Mouse (Mus musculus) MEL-GATA-1-ER (cell line): ENCODE measurements around the gene Tomt.
"Not testable (repeated sequence)": the region's sequence is repeated elsewhere in the genome, so short reads cannot be mapped to it uniquely, and the experiment has no call there.

Experiments used
- DNase-seq: peaks from one replicate; pipeline ENCODE4 v3.0.0-alpha.2; 2012; ENCODE audit warnings: low read depth; ENCODE audit errors: extremely low read depth

The Tomt gene

GRCm38 (mm10) chr7:101906287-101906681 is at the start of gene Tomt:
Gene Tomt (minus strand): TSS chr7:101906359.
- DNase-seq = no peak

GRCm38 (mm10) chr7:101955862-101956261 is 49.7 kb upstream of the Tomt start:
- no peak for DNase-seq

DNA sequence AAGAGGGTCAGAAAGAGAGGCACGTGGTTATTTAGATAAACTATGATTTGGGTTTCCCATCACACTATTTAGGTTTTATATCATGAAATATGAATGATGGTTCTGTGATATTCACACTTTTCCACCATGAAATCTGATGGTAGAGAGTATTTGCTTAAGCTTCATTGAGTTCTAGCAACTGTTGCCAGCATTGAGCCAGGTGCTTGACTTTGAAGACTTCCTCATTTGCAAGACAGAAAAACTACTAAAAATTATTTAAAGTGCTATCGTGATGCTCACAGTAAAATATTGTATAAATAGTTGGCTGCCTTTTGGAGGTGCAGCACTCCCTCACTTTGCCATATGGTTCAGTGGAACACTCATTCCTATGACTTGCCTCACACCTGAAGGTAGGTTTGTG is 49.1 kb upstream of the Tomt start:
- DNase-seq = no peak

DNA sequence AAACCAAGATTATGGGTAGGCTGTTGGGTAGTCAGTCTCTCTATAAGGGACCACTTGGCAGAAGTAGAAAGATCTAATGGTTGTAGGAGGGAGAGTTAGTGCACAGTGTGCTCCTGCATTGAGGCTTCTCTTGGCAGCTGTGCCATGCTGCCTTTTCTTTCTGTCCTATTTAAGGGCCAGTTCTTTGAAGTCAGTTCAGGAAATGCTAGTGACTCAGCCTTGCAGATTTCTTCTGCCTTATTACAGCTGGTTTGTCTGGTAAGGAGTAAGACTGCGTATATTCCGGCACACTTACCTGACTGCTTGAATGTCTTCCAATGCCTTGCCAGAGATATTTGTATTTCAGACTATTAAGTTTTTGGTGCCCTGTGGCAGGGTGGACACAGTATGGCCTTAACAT is 48.0 kb upstream of the Tomt start:
- no peak for DNase-seq

DNA sequence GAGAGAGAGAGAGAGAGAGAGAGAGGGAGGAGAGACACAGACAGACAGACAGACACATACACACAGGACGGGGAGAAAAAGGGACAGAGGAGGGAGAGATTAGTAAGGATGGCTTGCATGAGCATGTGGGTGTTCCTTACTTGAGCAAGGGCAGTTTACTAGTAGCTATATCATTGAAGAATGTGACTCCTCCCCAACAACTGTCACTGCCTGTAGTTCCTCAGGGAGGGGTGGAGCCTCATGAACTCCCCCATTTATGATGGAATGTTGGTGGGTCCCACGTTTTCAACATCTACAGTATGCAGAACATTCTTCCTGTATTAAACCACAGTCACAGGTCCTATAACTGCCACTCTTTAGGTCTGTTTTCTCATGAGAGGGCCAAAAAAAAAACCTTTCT is 45.9 kb upstream of the Tomt start:
- DNase-seq = no peak

DNA sequence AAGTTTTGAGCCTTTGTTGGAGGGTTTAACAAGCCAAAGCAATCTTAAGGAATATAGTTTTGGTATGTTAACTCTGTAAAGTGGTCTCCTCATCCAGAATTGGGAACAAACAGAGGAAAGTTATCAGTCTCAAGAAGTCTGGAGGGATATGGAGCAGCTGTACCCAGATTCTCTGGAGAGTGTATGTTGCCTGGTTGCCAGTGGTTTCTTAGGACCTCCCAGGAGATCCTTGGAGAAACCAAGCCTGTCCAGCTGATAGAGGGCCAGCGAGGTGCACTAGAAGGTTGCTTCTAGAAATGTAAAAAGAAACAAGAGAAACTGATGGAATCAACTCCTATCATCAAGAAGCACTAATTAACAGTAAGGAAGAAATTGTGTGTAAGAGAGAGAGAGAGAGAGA is 45.5 kb upstream of the Tomt start:
- no peak for DNase-seq

DNA sequence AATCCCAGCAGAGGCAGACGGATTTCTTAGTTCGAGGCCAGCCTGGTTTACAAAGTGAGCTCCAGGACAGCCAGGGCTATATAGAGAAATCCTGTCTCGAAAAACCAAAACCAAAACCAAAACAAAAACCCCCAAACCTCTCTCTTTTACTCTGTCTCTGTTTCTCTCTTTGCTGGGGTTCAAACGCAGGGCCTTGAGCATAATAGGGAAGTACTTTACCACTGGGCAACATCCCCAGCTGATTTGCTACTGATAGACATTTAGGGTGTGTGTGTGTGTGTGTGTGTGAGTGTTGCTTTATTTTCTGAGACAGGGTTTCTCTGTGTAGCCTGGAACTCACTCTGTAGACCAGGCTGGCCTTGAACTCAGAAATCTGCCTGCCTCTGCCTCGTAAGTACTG is 42.8 kb upstream of the Tomt start:
- peak; percentile 76 for DNase-seq

DNA sequence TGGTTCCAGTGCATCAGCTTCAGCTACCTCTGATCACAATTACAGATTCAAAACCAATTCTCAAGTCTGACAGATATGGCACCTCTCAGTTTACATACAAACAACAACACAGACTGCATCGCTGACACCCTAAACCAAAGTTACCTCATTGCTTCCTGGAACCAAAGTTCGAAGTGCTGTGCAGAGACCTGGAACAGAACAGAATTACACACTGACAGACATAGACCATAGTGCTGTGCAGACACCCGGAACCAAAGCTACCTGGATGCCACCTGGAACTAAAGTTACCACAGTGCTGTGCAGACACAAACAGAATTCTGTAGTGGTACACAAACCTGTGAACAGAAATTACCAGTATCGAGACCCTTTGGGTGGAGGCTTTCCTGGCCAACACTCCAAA is 33.6 kb upstream of the Tomt start:
- no peak for DNase-seq

DNA sequence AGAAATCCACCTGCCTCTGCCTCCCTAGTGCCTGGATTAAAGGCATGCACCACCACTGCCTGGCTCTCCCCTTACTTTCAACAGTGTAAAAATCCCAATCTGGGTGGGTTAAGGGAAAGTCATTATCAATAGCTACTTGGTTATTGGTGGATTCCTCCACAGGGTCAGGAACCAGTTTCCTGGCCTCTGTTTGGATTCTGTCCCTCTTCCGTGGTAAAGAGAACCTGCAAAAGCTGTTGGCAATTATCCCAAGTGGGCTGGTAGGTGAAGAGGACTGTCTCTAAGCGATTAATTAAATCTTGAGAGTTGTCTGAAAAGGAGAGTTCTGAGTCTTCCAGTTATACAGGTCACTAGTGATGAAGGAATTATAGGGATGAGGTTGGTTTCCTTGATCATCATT is 32.2 kb upstream of the Tomt start:
- DNase-seq = no peak

DNA sequence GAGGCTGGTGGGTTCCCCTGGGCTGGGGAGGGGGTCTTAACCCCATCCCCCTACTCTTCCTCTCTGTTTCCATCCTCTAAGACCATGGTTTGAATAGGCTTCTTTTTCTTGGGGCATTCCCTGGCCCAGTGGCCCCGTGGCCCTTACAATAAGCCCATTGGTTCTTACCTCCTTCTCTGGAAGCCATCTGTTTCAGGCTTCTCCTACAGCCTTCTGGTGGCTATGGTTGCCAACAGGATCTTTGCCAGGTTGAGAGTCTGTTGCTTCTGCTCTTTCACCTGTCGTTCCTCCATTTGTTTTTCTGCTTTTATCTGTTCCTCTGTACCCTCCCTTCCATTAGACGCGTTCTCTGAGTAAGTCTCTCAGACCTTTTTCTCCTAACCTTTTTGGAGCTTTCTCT is 31.4 kb upstream of the Tomt start:
- DNase-seq = no peak

DNA sequence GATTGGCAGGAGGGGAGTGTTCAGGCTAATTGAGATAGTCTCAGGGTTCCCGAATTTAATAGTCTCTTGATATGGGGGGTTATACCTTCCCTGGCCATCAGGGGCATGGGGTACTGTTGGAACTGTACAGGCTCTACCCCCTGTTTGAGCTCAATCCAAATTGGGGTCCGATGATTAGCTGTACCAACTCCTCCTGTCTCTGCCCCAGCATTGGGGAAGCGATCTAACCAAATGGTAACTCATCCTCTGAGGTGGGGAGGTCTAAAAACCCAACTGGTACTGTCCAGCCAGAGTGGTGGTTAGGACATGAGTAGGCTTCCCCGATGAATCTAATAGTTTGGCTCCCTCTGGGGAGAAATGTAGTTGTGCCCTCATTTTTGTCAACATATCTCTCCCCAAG is 30.8 kb upstream of the Tomt start:
- no peak for DNase-seq

DNA sequence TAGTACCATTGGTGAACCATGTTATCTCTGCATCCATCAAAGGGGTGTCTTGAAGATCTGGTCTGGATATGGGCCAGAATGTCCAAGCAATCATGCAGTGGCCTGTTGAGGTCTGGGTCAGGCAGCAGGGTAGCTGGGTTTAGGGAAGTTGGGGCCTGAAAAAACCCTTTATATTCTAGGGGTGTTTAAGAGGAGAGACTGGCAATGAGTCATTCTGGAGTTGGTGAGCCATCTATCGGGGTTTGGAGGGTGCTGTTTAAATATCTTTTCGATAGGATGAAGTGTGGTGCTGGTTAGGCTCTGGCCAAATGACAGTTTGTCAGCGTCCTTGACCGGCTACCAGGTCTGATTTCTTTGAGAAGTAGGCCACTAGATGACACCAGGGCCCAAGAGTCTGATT is 29.8 kb upstream of the Tomt start:
- DNase-seq = no peak

DNA sequence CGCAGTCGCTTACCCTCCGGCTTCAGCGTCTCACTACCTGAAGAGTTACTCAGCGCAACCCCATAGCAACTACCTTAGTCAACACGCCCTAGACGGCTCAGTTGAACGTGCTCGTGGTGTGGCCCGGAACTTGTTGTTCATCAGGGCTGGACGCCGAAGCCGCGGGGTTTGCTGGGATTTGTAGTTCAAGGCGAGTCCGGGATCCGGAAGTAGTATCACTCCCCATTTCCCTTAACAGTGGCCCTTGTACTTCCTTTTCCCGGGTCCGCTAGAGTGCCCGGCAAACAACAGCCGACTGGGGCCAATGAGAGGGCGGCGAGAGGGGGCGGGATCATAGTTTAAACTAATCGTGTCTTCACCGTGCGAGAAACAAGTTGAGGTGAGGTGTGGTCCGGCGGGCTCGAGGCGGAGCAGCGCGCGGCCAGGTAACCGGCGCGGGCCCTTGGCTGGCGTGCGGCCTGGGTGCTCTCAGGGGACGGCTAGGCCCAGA is 27.6 kb upstream of the Tomt start, which contains the start of the genes Lrrc51 and Numa1:
Gene Lrrc51 (minus strand): TSS at position 145 of the 490 bp plus-strand sequence.
Gene Numa1 (plus strand): TSS at position 361 of the 490 bp plus-strand sequence.
- DNase-seq = peak; percentile 97

DNA sequence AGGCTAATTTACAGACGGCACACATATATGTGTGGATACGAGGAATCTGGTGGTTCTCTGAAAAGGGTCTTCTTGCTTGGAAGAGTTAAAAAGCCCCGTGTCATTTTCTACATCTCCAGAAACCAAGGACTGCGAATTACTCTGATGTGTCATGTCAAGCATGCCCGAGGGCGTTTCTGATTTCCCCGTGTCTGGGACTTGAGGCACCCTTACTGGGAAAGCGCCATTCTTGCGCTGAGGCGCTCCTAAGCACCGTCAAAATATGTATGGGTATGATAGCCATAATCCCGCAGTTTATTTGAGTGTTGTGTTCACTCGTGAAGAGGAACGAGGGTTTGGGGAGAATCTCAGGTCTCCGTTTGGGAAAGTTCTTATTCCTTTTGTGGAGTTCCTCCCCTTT is 27.1 kb upstream of the Tomt start:
- no peak for DNase-seq

GRCm38 (mm10) chr7:101932551-101932950 is 26.4 kb upstream of the Tomt start:
- no peak for DNase-seq

DNA sequence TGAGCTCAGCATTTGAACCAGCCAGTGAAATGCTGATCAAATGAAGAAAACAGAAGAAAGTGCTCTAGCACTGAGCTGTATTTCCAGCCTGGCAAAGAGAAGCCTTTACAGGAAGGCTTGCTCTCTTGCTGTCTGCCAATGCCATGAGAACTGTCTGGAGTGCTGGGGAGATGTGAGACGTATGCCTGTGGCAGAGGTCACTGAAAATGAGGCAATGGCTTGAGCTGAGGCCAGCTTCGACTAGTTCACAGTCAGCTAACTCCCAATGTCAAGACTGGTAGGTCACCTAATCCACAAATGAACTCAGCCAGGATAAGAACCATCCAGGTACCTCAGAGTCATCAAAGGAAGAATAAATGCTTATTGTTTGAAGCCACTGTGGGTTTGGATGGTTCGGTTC is 21.9 kb upstream of the Tomt start:
- DNase-seq = no peak

DNA sequence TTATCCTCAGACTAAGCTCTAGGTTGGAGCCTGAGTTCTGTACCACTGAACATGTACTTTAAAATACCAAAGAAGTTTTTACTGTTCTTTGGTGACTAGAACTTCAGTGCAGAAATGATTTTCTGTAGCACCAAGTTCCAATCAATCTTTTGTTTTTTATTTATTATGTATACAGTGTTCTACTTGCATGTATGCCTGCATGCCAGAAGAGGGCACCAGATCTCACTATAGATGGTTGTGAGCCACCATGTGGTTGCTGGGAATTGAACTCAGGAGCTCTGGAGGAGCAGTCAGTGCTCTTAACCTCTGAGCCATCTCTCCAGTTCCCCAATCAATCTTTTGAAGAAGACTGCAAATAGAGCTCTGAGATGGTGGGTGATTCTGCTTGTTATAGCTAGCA is 19.7 kb upstream of the Tomt start:
- DNase-seq = not testable (repeated sequence)

GRCm38 (mm10) chr7:101918071-101918470 is 11.9 kb upstream of the Tomt start:
- no peak for DNase-seq

DNA sequence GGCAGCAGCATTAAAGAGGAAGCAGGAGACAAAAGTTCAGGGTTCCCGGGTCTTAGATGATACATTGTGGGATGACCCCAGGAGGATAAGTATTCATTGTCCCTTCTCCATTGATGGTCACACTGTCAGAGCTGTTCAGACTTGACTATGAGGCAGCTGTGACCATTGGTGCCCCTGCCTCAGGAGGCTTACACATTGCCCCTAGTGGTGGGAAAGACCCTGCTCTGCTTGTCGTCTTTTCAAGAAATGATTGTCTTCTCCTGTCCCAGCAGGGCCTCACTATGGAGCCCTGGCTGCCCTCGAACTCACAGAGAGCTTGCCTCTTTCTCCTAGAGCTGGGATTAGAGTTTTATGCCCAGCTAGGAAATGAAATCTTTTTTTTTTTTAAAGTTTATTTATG is 5.8 kb upstream of the Tomt start:
- no peak for DNase-seq

DNA sequence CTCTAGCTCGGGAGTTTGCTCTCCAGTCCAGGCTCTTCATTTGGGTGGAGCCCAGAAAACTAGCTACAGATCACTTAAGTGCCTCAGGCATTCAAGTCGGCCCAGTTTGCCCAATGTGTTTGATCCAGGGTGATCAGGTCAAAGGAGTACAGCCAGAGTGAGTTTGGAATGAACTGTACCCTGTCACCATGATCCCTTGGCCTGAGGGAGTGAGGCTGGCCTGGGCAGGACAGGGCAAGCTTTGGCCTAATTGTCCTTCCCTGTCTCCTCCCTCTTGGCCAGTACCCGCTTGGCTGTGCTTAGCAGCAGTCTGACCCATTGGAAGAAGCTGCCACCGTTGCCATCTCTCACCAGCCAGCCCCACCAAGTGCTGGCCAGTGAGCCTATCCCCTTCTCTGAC is 4.0 kb upstream of the Tomt start:
- no peak for DNase-seq

- DNase-seq = no peak
These were observed 2.2 kb upstream of the Tomt start for GRCm38 (mm10) chr7:101908367-101908766.

- DNase-seq = no peak
These were observed 537 bp upstream of the Tomt start for GRCm38 (mm10) chr7:101906696-101907095.

GRCm38 (mm10) chr7:101905561-101906286 is 435 bp downstream of the Tomt start, which contains the start of gene Lamtor1:
Gene Lamtor1 (plus strand): TSS chr7:101905904.
- peak; percentile 96 for DNase-seq
